Mouse (Mus musculus): ENCODE data around the gene Megf9. TPM values are rescaled to one million over a fixed set of nuclear protein-coding genes. Genes with fewer than 3 reads are reported as not detected.

Megf9 gene
- total and polyA plus RNA-seq, 2 experiments from 2014 or later: 35.4 to 64.9 TPM

- H3K4me1 ChIP-seq (ENCODE audit: insufficient read depth): peaks cover 3% of the 10 kb centered on the region; the same call in 1 of the 2 replicates
- no peak for TF ChIP-seq CTCF (IDR thresholded peaks at IDR 0.05; ENCODE audit: low read depth)
Observed at GRCm38 (mm10) chr4:70488415-70488814, 46.4 kb downstream of the Megf9 start.

GRCm38 (mm10) chr4:70484134-70484533 is 50.7 kb downstream of the Megf9 start:
- Histone ChIP-seq H3K9me3 (ENCODE audit: low read length) (no peaks in the 10 kb centered on the region), H3K27ac (ENCODE audit: low read depth, low read length) (no peak overlapping the region), H3K4me3 (ENCODE audit: low read depth, low read length) (no peak overlapping the region), H3K36me3 (ENCODE audit: insufficient read depth) (no peaks in the 10 kb centered on the region), H3K27me3 (ENCODE audit: insufficient read depth, low read length) (no peaks in the 10 kb centered on the region), H3K9ac (no peak overlapping the region), H3K4me1 (ENCODE audit: insufficient read depth) (no peaks in the 10 kb centered on the region), H3K4me2 (ENCODE audit: low read depth) (no peak overlapping the region)
- WGBS: 95% methylated on average over 2 of the region's 2 CpGs
- no peak for DNase-seq
- TF ChIP-seq CTCF (IDR thresholded peaks at IDR 0.05; ENCODE audit: low read depth): no peak
- ATAC-seq: no peak

More at GRCm38 (mm10) chr4:70488415-70488814, 46.4 kb downstream of the Megf9 start:
- Histone ChIP-seq H3K27me3 (ENCODE audit: insufficient read depth, low read length) (no peaks in the 10 kb centered on the region), H3K9ac (no peak overlapping the region), H3K36me3 (ENCODE audit: insufficient read depth) (no peaks in the 10 kb centered on the region), H3K9me3 (ENCODE audit: low read length) (no peaks in the 10 kb centered on the region), H3K27ac (ENCODE audit: low read depth, low read length) (no peak overlapping the region), H3K4me3 (ENCODE audit: low read depth, low read length) (no peak overlapping the region), H3K4me2 (ENCODE audit: low read depth) (no peak overlapping the region)
- ATAC-seq: no peak
- no peak for DNase-seq
- 76% methylated on average over 3 of the region's 3 CpGs for WGBS

- no peak for DNase-seq
- Histone ChIP-seq H3K9ac (no peak overlapping the region), H3K36me3 (ENCODE audit: insufficient read depth) (no peaks in the 10 kb centered on the region), H3K4me1 (ENCODE audit: insufficient read depth) (no peaks in the 10 kb centered on the region), H3K27ac (ENCODE audit: low read depth, low read length) (no peak overlapping the region), H3K4me3 (ENCODE audit: low read depth, low read length) (no peak overlapping the region), H3K9me3 (ENCODE audit: low read length) (no peaks in the 10 kb centered on the region), H3K27me3 (ENCODE audit: insufficient read depth, low read length) (no peaks in the 10 kb centered on the region), H3K4me2 (ENCODE audit: low read depth) (no peak overlapping the region)
- WGBS: 81% methylated on average over 4 of the region's 4 CpGs
- TF ChIP-seq CTCF (IDR thresholded peaks at IDR 0.05; ENCODE audit: low read depth): no peak
- ATAC-seq: no peak
Observed at GRCm38 (mm10) chr4:70481931-70482330, 52.9 kb downstream of the Megf9 start.

DNA sequence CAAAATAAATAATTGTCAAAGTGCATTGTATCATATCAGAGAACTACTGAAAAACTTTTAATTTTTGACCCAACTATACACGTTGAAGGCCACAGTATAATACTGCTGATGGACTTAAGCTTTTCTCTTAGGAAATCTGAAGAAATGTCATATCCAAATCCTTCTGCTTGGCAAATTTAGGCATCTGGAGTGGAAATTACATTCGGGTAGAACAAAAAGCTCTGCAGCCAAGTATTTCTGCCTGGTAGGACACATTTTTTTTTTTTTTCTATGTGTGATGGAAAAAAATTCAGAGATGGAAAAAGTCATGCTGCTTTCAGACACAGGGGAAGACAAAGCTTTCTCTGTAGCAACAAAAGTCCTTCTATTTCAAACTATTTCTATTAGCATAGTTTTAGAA is 63.4 kb downstream of the Megf9 start:
- H3K27me3 ChIP-seq (ENCODE audit: insufficient read depth, low read length): no peaks in the 10 kb centered on the region
- H3K9ac ChIP-seq: no peak overlapping the region
- WGBS: 57% methylated on average over 2 of the region's 2 CpGs
- ATAC-seq: no peak
- H3K4me1 ChIP-seq (ENCODE audit: insufficient read depth): no peaks in the 10 kb centered on the region
- H3K4me2 ChIP-seq (ENCODE audit: low read depth): no peak overlapping the region
- no peak for DNase-seq
- H3K9me3 ChIP-seq (ENCODE audit: low read length): no peaks in the 10 kb centered on the region
- no peak for TF ChIP-seq CTCF (IDR thresholded peaks at IDR 0.05; ENCODE audit: low read depth)
- no peak overlapping the region for H3K4me3 ChIP-seq (ENCODE audit: low read depth, low read length)
- H3K27ac ChIP-seq (ENCODE audit: low read depth, low read length): no peak overlapping the region
- no peaks in the 10 kb centered on the region for H3K36me3 ChIP-seq (ENCODE audit: insufficient read depth)

GRCm38 (mm10) chr4:70465921-70466689 is 68.7 kb downstream of the Megf9 start:
- Histone ChIP-seq H3K4me1 (ENCODE audit: insufficient read depth) (no peaks in the 10 kb centered on the region), H3K9ac (no peak overlapping the region), H3K4me3 (ENCODE audit: low read depth, low read length) (no peak overlapping the region), H3K36me3 (ENCODE audit: insufficient read depth) (no peaks in the 10 kb centered on the region), H3K27ac (ENCODE audit: low read depth, low read length) (no peak overlapping the region), H3K4me2 (ENCODE audit: low read depth) (no peak overlapping the region), H3K27me3 (ENCODE audit: insufficient read depth, low read length) (no peaks in the 10 kb centered on the region), H3K9me3 (ENCODE audit: low read length) (no peaks in the 10 kb centered on the region)
- 94% methylated on average over 1 of the region's 1 CpGs for WGBS
- TF ChIP-seq CTCF (IDR thresholded peaks at IDR 0.05; ENCODE audit: low read depth): no peak
- ATAC-seq: no peak
- no peak for DNase-seq

GRCm38 (mm10) chr4:70463302-70463701 is 71.5 kb downstream of the Megf9 start:
- Histone ChIP-seq H3K9me3 (ENCODE audit: low read length) (no peaks in the 10 kb centered on the region), H3K4me2 (ENCODE audit: low read depth) (no peak overlapping the region), H3K4me1 (ENCODE audit: insufficient read depth) (no peaks in the 10 kb centered on the region), H3K9ac (no peak overlapping the region), H3K36me3 (ENCODE audit: insufficient read depth) (no peaks in the 10 kb centered on the region), H3K27me3 (ENCODE audit: insufficient read depth, low read length) (no peaks in the 10 kb centered on the region), H3K27ac (ENCODE audit: low read depth, low read length) (no peak overlapping the region), H3K4me3 (ENCODE audit: low read depth, low read length) (no peak overlapping the region)
- peak; percentile 42 for ATAC-seq
- no peak for DNase-seq
- 61% methylated on average over 2 of the region's 2 CpGs for WGBS
- TF ChIP-seq CTCF (IDR thresholded peaks at IDR 0.05; ENCODE audit: low read depth): no peak

GRCm38 (mm10) chr4:70461416-70461815 is 73.4 kb downstream of the Megf9 start:
- Histone ChIP-seq H3K9me3 (ENCODE audit: low read length) (no peaks in the 10 kb centered on the region), H3K27ac (ENCODE audit: low read depth, low read length) (no peak overlapping the region), H3K4me2 (ENCODE audit: low read depth) (no peak overlapping the region), H3K27me3 (ENCODE audit: insufficient read depth, low read length) (no peaks in the 10 kb centered on the region), H3K36me3 (ENCODE audit: insufficient read depth) (no peaks in the 10 kb centered on the region), H3K9ac (no peak overlapping the region), H3K4me1 (ENCODE audit: insufficient read depth) (no peaks in the 10 kb centered on the region), H3K4me3 (ENCODE audit: low read depth, low read length) (no peak overlapping the region)
- ATAC-seq (no peak), DNase-seq (no peak)
- TF ChIP-seq CTCF (IDR thresholded peaks at IDR 0.05; ENCODE audit: low read depth): no peak

All from forebrain, postnatal 0 days (tissue).